Mouse (Mus musculus): Measurements from ENCODE around the gene Dhx38.

DNA sequence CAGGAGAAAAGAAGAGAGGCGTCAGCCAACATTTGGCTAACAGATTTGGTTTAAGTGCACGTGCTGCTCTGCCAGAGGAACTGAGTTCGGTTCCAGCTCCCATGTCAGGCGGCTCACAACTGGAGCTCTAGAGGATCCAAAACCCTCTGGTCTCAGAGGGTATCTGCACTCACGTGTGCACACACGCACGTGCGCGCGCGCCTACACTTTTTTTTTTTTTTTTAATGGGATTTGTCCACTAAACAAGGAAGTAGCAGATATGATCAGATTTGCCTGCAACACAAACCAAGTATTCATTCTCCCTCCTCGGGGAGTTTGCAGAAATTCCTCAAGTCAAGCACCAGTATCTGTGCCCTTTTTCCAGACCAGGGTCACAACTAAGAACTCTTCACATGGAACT is 42.0 kb upstream of the Dhx38 start:
- TF ChIP-seq CTCF (IDR thresholded peaks at IDR 0.05; ENCODE audit: low read depth, low read length) (no peak), POLR2A (IDR thresholded peaks at IDR 0.05; ENCODE audit: insufficient read depth, low read length) (no peak), EP300 (IDR thresholded peaks at IDR 0.05; ENCODE audit: insufficient read depth, low read depth, low read length) (no peak)

Data from ES-Bruce4 (cell line).